Mouse (Mus musculus): ENCODE results near the gene Khdrbs1.

GRCm38 (mm10) chr4:129671491-129672082, 70.5 kb downstream of the Khdrbs1 start:
- TF ChIP-seq CTCF (IDR thresholded peaks at IDR 0.05; ENCODE audit: borderline replicate concordance, control insufficient read depth, extremely low read depth, insufficient read depth, low read length, poor library complexity) (no peak), POLR2A (IDR thresholded peaks at IDR 0.05; ENCODE audit: control insufficient read depth, extremely low read depth, insufficient read depth, low read length, poor library complexity) (no peak)

Measured in thymus, adult 2 months (tissue).